Mouse (Mus musculus): Measurements from ENCODE around the gene Elovl6. TPM values are rescaled to one million over a fixed set of nuclear protein-coding genes. Genes with fewer than 3 reads are reported as not detected.

The Elovl6 gene
- 10 to 100 TPM; 28.6 to 31.9 TPM for total RNA-seq (2021)
- long read RNA-seq, transcript Elovl6-205 (4 exons, 2,610 nt), result major isoform, 13 of 20 reads
- long read RNA-seq, partial matches to known transcripts, result 2 of 20 reads
- long read RNA-seq, other reads (novel, unspliced or antisense), result 5 of 20 reads

DNA sequence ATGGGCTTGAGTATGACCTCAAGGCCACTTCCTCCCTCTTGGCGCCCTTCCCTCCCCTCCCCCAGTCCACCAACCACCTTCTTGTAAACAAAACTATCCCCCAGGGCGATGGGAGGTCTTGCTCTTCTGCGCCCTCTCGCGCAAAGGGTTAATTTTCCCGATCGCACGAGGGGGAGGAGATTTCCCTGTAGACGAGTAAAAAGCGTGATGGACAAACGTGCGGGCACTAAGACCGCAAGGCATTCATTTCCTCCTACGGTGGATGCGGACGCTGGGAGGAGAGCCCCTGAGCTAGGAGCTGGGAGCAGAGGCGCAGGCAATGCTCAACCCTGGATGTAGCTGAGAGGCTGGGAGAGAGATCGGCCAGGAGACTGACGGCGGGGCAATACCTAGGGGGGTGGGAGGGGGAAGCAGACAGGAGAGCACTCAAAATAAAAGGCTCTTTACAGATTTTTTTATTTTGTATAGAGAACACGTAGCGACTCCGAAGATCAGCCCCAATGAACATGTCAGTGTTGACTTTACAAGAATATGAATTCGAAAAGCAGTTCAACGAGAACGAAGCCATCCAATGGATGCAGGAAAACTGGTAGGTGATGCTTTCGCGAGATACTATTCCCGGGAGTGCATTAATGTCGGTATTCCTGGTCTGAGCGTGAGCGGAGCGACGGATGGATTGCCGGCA lies at the start of gene Elovl6:
Elovl6 (plus strand) TSS at position 176 of the 685 bp plus-strand sequence.
- peak; percentile 71 to 79 for DNase-seq (ENCODE audit: low spot score in 2 of 2)

DNA sequence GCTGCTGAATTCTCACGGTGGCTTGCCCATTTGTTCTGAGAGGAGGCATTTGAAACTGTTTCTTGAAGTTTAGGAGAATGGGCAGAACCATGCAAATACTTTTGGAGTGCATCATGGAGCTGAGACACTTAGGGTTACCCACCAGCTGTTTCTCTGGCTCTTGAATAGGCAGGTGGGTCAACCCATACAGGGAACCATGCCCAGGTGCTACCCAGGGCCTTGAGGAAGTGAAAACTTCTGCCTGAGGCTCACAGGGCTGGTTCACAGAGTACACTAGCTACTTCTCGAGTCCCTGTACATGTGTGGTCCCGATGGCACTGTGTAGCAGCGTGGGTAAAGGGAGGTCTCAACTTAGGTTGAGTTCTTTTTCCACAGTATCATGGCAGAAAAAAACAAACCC lies 43.4 kb upstream of the Elovl6 start:
- DNase-seq (ENCODE audit: low spot score in 2 of 2), result no peak

DNA sequence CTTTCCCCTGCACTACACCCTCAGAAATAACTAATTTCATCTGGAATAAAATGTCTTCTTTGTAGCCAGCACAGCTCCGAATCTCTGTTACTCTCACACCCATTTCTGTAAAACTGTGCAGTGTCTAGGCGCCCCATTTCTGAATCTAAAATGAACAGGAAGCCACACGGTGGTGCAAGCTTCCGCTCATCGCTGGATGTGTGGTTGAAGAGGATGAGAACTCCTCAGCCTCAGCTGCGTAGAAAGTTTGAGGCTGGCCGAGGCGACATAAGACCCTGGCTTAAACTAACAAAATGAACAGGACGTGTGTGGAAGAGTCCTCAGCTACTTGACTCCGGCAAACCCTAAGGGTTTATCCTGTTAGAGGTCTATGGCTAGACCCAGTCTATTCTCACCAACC lies 38.0 kb upstream of the Elovl6 start:
- no peak for DNase-seq (ENCODE audit: low spot score in 2 of 2)

DNA sequence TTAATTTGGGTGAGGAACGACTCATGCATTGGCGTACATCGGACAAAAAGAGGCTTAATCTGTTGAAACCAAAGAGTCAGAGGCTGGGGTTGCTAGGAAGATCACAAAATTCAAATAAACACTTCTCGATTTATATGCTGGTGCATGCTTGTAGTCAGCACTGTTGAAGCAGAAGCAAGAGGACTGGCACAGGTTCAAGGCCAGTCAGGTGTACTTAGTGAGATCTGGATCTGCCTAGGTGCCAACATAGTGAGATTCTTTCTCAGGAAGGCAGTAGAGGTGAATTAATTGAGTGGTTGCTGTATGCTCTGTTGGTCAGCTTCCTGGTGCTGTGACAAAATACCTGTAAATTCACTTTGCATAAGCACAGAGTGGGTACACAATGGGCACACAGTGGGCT lies 37.4 kb upstream of the Elovl6 start:
- DNase-seq (ENCODE audit: low spot score in 2 of 2), result no peak

DNA sequence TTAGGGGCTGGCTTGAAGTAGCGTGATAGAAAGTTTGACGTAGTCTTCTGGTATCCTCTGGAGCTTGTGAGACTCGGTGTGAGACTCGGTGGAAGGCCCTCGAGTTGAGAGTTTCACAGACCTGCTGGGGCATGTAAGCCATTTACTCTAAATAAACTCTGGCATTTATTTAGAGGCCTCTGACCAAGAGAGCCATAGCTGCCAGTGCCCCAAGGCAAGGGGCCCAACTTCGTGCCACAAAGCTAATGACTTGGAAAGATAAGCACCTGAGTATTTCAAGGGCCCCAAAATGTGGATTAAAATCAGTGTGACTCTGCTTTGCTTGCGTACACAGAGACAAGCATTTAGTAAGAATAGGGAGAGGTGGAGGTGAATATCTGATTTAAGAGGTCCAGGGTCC lies 28.4 kb upstream of the Elovl6 start:
- no peak for DNase-seq (ENCODE audit: low spot score in 2 of 2)

DNA sequence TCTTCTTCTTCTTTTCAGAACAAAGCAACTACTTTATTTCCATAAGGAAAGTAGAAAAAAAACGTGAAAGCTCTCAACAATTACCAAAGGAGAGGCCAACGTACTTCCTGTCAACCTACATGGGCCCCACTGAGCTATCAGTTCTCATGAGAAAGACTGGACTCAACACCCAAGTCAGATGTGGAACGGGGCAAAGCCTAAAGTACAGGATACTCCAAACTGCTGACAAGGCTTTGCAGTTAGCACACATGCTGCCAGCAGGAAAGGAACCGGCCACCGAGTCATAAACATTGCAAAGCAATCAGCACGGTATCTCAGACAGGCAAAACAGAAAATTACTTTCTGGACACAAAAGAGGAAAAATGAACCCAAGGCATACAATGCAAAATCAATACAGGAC lies 27.2 kb upstream of the Elovl6 start:
- DNase-seq (ENCODE audit: low spot score in 2 of 2), result no peak

DNA sequence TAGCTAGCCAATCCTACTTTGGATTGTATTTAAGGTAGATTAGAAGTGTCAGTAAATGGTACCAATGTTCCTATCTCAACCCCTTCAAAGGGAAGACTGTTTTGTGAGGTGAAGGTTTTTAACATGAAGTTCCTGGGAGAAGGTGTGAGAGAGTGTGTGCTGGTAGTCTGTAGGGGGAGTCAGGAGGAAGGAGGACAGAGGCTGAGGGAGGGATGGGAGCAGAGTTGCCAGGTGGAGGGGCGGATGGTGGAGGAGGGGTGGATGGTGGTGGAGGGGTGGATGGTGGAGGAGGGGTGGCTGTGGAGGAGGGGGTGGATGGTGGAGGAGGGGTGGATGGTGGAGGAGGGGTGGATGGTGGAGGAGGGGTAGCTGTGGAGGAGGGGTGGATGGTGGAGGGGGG lies 24.4 kb upstream of the Elovl6 start:
- no peak for DNase-seq (ENCODE audit: low spot score in 2 of 2)

DNA sequence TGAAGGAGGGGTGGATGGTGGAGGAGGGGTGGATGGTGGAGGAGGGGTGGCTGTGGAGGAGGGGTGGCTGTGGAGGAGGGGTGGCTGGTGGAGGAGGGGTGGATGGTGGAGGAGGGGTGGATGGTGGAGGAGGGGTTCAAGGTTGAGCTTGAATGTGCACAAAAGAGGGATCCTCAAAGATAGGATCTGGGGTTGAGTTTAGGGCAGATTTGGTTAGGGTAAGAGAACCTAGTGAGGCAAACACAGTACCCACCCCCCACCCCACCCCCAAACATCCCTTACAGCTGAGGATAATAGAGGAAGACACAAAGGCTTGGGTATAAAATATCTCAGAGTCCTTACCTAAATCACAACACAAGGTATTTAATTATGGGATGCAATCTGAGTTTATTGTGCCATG lies 23.6 kb upstream of the Elovl6 start:
- DNase-seq (ENCODE audit: low spot score in 2 of 2), result no peak

DNA sequence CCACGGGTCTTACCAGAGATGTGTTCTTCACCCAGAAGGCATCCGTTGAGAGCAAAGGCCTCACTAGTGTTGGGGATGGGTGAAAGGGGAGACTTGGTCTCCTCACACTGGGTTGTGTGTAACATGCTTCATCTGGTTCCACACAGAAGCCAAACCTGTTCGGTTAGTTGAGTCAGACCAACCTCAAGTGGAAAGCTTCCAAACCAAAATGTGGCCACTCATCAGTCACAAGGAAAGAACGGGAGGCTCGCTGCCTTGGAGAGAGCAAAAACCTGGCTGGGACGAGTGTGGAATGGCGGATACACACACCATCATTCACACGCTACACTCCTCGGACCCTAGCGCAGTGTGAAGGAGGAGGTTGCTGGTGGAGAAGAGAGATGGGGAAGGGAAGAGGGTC lies 22.4 kb upstream of the Elovl6 start:
- DNase-seq (ENCODE audit: low spot score in 2 of 2), result no peak

DNA sequence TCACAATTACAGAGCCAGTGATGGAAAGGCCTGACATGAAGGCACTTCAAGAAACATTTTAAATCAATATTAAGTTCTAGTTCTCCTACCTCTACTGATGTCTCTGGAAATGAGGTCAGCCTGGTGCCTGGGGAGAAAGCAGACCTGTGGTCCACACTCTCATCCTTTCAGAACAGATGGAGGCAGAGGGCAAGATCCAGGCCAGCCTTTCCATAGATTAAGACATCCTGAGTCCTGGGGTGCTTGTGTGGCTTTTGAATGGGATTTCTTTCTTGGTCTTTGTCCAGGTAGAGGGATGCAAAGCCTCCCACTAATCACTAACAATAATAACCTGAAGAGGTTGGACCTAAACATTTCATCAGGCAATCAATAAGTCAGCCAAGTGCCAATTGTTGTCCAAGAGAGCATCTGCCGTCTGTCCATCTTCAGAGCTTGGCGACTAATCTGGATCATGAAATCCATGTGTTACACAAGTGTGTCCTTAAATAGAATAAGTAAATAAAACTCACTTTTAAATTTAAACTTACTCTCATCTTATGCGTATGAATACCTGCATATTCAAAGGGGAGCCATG lies 16.2 kb upstream of the Elovl6 start:
- no peak for DNase-seq (ENCODE audit: low spot score in 2 of 2)

DNA sequence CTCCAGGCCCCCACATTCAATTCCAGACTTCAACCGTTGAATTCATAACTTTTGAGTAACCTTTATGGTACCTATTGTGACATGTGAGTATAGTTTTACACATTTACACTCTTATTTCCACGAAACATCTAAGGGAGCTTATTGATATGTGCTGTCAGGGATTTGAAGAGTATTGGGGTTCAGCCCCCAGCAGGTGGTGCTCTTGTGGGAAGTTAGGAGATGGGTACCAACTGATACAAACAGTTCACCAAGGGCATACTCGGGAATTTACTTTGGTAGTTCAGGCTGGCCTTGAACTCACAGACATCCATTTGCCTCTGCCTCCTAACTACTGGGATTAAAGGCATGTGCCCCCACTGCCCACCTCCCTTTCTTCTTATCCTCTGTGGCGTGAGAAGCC lies 11.7 kb upstream of the Elovl6 start:
- peak in 1 of 2 experiments; percentile 29 for DNase-seq (ENCODE audit: low spot score in 2 of 2)

DNA sequence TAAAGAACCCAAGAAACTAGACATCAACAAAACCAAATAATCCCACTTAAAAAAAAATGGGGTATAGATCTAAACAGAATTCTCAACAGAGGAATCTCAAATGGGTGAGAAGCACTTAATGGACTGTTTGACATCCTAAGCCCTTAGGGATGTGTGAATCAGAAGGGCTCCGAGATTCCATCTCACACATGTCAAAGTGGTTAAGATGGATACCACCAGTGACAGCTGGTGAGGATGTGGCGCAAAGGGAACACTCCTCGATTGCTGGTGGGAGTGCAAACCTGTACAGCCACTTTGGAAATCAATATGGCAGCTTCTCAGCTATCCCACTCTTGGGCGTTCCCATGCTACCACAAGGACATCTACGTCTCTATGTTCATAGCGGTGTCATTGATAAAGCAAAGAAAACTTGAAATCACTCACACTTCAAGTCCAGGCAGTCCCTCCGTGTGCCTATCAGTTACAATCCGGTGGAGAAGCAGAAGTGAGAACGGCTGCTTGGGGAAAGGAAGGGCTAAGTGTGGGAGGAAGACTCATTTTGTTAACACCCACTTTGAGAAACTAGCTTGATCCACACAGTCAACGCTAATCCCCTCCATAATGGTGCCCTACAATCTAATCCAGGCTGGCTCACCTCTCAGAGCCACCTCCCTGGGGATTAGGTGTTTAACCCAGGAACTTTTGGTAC lies 8.6 kb upstream of the Elovl6 start:
- DNase-seq (ENCODE audit: low spot score in 2 of 2), result no peak

DNA sequence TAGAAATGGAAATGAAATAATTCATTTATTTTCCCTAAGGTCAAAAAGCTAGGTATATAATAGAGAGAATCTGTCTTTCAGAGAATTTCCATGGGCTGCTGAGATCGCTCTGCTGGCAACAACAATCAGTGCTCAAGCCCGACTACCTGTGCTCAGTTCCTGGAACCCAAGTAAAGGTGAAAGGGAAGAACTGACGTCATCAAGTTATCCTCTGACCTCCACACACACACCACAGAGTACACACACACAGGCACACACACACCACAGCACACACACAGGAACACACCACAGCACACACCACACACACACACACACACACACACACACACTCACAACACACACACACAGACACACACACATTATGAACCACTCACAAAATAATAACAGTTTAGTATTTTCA lies 5.1 kb upstream of the Elovl6 start:
- DNase-seq (ENCODE audit: low spot score in 2 of 2), result no peak

DNA sequence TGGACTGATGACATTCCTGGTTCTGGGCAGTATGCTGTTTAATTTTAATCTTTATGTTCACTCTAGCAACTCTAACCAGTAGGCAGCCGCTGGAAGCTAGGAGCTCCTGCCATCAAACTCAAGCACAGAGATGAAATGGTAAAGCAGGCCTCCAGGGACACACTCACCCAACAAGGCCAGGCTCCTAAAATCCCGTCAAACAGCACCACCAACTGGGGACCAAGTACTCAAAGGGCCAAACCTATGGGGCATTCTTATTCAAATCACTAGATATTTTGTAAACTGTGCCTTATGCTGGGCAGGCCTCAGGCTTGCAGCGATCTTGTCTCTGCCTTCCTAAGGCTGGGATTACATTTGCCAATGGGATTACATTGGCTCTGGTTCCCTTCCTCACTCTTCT lies 2.8 kb upstream of the Elovl6 start:
- no peak for DNase-seq (ENCODE audit: low spot score in 2 of 2)

DNA sequence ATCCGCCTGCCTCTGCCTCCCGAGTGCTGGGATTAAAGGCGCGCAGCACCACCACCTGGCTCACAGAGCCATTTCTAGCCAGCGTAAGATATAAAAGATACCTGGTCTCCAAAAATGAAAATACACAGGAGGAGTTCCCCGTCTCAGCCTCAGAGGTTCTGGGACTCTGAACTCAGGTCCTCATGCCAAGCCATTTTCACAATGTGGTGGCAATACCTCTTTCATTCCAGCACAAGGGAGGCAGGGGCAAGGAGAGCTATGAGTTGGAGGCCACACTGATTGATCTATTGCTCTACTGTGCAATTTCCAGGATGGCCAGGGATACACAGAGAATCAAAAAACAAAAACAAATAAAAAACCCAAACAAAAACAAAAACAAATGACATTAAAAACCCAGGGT lies 1.7 kb upstream of the Elovl6 start:
- no peak for DNase-seq (ENCODE audit: low spot score in 2 of 2)

DNA sequence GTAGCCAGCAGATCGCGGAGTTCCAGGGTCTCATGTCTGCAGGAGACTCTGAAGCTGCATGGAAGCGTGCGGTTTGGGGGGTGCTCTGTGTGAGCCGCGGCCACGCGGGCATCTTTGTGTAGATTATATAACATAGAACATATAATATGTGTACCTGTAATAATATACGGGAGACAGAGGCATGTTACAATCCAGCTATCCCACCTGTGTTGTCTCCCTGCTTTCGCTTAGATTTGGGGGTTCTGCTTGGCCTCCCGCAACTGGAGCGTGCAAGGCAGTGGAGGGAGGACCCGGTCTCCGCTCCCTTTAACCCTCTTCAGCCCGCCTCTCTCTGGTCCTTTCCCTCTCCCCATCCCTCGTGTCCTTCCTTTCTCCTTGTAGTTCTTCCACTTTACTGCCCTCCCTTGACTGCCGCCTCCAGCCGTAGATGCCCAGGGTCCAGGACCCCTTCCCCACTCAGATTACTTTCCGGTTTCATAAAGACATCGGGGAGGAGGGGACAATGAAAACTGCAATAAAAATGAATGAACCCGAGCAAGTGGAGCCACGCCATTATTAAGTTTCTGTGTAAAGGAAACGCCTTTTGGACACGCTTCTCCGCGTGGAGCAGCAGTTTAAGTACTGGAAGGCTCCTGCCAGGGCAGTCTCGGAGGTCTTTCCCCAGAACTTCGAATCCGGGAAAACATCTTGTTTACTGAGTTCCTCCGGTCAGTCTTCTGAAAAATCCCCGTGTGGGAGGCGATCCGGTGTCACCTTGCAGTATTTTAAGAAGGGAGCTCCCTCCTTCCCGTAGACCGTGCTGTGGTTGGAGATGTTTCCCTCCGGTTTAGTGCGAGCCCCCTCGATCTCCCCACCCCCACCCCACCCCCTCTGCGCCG lies 949 bp downstream of the Elovl6 start:
- DNase-seq (ENCODE audit: low spot score in 2 of 2), result peak; percentile 40 to 69

DNA sequence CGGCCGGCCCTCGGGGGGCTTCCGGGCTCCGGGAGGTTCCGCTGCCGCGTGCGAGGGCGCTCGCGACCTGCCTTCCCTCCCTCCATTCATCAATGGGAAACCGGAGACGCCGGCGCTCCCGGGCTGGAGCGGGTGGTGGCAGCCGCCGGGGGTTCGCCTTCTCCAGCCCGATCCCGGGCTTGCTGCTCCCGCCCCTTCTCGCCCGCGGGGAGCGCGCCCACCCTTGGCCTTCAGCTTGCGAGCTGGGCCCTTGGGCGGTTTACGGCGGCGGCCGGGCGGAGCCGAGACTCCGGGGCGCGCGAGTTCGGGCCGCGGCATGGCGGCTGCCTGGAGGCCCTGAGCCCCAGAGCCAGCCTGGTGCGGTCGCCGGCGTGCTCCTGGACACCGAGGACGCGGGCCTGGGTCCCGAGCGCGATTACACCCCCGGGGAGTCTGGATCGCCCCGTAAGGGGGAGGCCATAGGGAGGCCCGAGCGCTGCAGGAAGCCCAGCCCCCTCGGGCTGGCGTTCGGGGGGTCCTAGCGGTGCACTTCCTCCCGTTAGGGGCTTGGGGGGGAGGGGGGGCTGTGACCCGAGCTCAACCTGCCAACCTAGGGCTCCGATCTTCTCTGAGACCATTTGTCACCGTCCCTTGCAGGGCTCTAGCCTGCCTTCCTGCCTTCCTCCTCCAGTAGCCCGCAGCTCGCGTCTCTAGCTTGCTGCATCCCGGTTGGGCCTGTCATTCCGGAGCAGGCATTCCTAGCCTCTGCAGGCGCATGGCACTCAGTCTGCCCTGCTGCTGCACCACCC lies 1.8 kb downstream of the Elovl6 start:
- DNase-seq (ENCODE audit: low spot score in 2 of 2), result peak; percentile 50 to 75

DNA sequence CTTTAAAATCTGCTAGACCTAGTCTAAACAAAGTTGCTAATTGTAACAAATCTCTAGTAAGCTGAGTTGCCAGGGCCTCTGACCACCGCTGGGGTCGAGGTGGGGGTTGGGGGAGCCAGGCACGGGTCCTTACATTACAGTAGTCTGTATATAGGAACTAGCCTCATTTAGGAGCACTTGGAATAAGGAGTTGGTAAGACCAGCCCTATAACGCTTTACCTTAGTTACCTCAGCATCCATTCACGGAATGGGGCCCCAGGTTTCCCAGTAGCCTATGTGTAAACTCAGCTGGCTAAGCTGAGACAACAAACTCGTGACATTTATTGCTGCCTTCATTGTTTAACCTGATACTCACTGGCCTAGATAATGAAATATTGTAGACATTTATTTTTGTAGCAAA lies 3.3 kb downstream of the Elovl6 start:
- DNase-seq (ENCODE audit: low spot score in 2 of 2), result no peak

DNA sequence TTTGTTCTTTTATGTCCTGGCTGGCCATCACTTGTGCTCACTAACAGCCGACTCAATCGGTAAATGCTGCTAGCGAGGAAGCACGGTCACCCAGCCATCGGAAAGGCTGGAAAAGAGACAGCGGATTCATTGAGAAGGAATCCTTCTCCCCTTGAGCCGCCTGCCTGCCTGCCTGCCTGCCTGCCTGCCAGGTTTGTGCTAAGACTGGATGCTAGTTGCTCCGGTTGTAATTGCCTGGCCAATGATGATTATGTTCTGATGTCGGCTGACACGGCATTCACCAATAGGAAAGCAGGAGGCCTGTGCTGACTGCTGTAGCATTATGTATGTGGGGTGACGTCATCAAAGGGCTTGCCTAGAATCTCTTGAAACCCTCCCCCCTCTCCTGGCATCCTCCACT lies 4.0 kb downstream of the Elovl6 start:
- DNase-seq (ENCODE audit: low spot score in 2 of 2), result peak; percentile 90 to 97

DNA sequence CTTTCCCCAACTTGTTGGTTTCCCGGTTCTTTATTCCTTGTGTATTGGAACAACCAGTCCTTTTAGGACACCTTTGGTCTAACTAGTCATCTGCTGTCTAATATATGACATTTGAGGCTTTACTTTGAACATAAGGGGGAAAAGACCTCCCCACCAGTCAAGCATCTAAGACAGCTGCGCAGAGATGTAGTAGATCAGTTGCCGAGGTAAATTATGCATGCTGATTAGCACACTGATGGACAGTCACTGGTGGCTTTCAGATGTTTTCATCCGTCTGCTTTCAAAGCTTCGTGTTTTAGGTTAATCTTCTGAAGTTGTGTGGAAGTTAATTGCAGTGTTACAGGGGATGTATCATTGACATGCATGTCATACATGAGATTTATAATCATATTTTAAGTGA lies 5.8 kb downstream of the Elovl6 start:
- DNase-seq (ENCODE audit: low spot score in 2 of 2), result no peak

DNA sequence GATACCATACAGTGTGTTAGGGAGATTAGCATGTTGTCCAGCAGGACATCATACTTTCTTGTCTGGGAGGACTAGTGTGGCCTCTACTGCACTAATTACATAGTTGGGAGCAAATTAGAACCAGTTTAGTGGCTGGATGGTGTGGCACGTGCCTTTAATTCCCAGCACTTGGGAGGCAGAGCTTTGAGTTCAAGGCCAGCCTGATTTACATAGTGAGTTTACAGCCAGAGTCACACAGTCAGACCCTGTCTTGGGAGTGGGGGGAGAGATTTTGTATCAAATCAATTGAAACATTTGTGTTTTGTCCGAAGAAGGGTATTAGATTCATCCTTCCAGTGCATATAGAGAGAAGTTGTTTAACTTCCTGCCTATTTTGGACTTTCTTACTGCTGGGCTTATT lies 8.7 kb downstream of the Elovl6 start:
- no peak for DNase-seq (ENCODE audit: low spot score in 2 of 2)

Data from layer of hippocampus, adult 18-20 months (tissue).